Mouse (Mus musculus) cerebellum, postnatal 36 days (tissue): ENCODE measurements around the gene Kcnq1.

Experiments
- DNase-seq, 2 experiments: peaks; one replicate each; pipeline ENCODE4 v3.0.0; 2021 to 2022; ENCODE audit warnings: mixed read lengths in 2 of 2

Kcnq1 gene

GRCm38 (mm10) chr7:143106062-143106461 lies at the start of gene Kcnq1:
Gene Kcnq1 (plus strand): TSS chr7:143106362.
- no peak for DNase-seq

- DNase-seq = no peak
Observed at GRCm38 (mm10) chr7:143057023-143057422, 49.1 kb upstream of the Kcnq1 start.

DNA sequence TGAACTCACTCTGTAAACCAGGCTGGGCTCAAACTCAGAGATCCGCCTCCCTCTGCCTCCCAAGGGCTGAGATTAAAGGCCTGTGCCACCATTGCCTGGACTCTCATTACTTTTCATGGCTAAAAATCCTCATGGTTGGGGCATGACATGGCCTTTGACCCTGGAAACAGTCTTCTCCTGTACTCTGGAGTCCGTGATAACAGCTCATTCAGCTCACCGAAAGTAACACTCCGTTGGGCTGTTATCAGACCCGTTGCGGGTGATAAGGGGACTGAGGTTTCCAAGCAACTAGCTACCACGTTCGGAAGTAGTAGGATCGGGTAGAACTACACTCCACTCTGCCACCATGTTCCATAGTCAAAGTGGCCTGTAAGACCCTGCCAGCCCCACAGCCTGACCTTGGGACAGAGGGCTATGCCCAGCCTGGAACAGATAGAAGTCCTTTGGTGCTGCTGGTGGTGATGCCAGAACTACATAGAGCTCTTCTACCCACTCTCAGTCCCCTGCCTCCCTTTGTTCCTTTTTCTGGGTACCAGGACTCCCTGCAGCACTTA lies 48.4 kb upstream of the Kcnq1 start:
- no peak for DNase-seq

DNA sequence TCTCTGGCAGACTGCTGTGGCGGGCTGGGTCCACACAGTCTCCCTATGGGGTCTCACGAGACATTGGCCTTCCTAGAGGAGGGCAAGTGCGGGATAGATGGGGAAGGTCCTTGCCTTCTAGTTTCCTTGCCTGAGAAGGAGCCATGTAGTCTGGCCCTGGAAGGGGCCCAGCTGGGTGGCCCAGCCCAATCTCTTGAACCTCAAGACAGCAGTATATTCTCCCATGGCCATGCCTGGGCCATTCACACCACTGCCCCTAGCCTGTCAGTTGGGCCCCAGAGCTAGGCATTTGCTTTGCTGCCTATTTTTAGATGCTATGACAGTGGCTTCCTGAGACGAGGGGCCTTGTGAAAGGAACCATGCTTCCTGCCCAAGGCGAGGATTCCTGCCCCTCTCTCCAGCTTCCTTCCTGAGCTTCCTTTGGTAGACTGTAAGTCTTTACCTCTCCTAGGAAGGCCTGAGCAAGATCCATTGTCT lies 47.9 kb upstream of the Kcnq1 start:
- DNase-seq = no peak

DNA sequence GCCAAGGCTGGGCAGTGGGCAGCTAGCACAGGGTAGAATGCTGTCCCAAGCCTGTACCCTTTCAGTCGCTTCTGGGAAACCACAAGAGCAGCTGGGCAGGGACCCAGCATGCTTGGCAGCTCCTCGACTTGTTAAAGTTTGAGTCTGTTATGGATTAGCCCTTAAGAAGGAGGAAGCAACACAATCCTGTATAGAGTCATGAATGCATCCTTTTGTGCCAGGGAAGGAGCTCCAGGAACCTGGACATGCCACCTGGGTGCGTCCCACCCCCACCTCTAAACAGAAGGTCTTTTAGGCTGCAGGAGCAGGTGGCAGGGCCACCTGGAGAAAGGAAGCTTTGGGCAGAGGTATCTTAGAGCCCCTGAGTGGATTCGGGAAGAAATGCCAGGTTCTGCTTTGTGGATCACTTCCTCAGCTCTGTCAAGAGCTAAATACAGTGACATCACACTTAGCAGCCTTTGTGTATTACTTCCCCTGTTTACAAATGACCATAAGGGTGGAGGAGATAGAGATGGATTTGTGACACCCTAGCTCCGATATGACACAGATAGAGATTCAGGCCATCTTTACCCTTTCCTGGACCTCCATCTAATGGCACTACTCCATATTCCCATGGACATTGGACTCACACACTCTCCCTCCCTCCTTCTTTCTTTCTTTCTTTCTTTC lies 46.8 kb upstream of the Kcnq1 start:
- DNase-seq = peak; percentile 63 to 64

GRCm38 (mm10) chr7:143062704-143063103 lies 43.5 kb upstream of the Kcnq1 start:
- peak in 1 of 2 experiments; percentile 3 for DNase-seq

DNA sequence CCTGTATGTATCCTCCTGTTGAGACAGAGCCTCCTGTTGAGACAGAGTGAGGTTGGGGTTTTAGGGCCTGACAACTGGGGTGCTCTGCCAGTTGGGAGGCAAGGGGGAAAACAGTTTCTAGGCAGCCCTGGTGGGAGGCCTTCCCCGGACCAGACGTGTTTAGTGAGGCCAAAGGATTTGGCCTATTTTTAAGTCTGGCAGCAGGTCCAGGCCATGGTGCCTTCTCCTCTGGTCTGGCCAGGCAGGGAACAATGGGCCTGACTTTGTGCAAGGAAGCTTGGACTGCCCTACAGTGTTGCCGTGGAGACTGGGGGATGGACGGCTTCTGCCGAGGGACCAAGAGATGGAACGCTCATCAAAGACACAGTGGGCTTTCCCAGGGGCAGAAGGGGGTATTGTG lies 41.9 kb upstream of the Kcnq1 start:
- no peak for DNase-seq

- peak in 1 of 2 experiments; percentile 4 for DNase-seq
Observed at GRCm38 (mm10) chr7:143065692-143066091, 40.5 kb upstream of the Kcnq1 start.

DNA sequence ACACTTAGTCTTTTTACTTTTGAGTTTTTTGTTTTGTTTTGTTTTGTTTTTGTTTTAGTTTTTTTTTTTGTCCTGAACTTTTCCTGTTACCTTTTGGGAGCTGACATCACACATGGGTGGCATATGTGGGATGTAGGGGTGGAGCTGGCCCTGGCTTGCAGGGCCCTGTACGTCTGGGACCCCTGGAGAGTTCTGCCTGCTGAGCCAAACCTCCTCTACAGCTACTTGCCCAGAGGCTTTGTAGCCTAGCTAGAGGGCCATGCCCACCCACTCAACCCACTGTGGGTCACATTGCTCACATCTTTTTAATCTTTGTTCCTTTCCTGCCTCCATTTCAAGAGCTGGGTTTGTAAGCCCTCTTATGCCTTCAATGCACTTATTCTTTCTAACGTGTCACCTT lies 38.7 kb upstream of the Kcnq1 start:
- peak in 1 of 2 experiments; percentile 9 for DNase-seq

DNA sequence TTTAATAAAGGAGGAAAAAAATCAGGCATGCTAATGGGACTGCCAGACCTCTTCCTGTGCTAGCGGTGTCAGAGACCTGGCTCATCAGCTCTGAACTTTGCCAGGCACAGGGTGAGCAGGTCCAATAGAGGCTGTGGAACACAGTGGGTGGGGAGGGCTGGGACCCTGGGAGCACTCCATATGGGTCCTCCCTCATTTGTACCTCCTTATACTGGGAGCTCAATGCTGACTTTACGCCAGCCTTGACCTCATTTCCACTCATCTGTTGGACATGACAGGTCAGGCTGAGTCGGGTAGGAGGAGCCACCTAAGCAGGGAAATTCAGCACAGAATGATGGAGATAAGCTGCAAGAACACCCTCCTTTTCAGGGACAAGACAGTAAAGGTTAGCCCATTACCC lies 38.3 kb upstream of the Kcnq1 start:
- peak in 1 of 2 experiments; percentile 4 for DNase-seq

GRCm38 (mm10) chr7:143068316-143068881 lies 37.8 kb upstream of the Kcnq1 start:
- peak in 1 of 2 experiments; percentile 65 for DNase-seq

DNA sequence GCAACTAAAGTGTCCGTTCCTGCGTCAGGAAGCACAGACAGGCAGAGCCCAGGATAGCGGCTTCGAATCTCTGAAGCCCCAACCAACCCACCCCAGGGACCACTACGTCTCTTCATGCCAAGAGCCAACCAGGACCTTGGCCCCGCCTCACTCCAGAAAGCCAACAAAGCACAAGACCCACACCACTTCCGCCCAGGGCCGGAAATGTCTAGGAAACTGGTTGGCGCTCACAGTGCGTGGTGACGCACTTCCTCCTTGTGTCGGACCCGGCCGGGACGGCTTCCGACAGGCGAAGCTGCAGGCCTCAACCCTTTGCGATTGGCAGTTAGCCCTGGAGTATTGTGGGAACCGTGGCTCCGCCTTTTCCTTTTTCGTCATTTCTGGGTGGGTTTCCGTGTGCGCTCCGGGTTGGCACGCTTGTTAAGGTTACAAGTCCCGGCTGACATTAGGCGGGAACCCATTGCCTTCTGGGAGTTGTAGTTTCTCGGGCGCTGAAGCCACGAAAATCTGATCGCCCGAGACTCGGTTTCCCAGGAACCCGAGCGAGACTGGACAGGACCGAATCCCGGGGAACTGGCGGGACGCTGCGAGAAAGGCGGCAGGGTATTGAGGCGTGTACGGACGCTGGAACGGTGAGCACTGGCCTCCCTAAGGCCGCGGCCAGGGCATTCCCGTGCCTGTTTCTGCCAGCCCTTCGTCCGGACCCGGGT lies 37.1 kb upstream of the Kcnq1 start, which contains the start of gene Tssc4:
TSS of gene Tssc4 (plus strand) at position 368 of the 710 bp plus-strand sequence.
- peak; percentile 97 for DNase-seq

DNA sequence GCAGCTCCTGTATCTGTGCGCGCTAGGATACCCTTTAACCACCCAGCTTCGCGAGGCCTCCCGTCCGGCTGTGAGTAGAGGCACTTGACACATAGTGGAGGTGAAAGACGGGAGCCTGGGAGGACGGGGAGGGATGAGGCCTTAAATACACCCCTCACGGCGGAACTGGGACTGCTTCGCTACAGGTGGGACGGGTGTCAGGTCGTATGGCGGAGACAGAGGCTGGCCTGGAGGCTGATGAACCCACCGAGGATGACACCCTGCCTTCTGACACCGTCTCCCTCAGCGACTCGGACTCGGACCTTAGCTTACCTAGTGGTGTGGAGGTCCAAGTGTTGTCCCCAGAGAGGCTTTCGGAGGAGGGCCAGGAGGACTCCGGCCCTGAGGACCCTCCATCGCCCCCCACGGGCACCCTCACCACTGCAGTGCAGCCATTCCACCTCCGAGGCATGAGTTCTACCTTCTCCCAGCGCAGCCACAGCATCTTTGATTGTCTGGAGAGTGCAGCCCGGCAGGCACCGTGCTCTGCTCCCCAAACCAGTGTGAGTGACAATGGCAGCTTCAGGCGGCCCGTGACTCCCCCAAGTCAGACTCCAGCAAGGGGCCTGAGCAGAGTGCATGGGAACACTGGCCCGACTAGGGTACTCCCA lies 36.3 kb upstream of the Kcnq1 start:
- DNase-seq = peak in 1 of 2 experiments; percentile 32

GRCm38 (mm10) chr7:143070506-143071070 lies 35.6 kb upstream of the Kcnq1 start:
- DNase-seq = no peak

DNA sequence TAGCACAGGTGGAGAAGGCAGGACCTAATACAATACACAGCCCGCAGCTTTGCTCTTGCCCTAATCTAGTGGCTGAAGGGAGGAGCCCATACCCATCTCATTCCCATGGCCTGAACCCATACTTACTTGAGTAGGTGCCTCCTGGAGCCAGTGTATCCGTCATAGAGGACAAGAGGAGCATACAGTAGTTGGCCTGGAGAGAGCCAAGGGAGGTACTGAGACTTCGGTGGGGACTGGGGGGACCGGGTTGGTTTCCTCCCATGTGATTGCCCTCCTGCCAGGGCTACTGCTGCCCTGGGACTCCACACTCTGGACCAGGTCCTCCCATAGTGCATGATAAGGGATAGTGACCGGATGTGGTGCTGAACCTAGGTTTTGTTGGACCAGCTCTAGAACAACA lies 33.6 kb upstream of the Kcnq1 start:
- DNase-seq = no peak

DNA sequence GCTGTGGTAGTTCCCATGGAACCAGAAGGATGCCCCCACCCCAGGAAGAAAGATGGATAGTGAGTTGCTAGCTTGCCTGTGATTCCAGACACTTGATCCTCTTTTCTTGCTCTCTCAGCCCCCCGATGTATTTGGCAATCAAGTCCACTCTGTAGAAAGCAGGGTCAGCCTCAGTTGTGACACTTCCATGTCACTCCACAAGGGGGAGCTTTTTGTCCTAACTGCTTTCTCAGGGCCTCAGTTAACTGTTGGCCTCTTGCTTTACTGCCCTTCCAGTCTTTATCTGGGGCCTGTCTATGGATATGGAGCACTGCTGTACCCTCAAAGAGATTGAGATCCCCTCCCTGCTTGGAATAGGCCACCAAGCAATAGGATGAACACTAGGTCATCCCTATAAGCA lies 33.1 kb upstream of the Kcnq1 start:
- DNase-seq = peak; percentile 31 to 50

- no peak for DNase-seq
Observed at GRCm38 (mm10) chr7:143075394-143075793, 30.8 kb upstream of the Kcnq1 start.

GRCm38 (mm10) chr7:143077351-143077750 lies 28.8 kb upstream of the Kcnq1 start:
- DNase-seq = no peak

DNA sequence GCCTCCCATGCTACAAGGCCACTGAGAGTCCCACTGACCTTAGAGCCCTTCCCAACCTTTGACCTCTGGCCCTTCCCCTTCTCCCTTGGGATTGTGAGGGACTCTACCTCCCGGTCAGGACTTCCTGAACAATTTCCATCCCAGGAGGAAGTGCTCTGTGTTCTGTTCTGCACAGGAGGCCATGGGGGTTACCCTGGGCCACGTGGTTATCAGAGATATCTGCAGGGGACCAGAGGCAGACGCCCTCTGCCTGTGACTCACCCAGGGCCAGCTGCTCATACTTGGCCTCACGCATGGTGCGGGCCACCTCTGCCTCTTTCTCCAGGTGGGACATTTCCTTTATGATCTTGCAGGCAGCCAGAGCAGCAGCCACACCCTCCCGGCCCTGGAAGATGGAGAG lies 24.1 kb upstream of the Kcnq1 start:
- DNase-seq = no peak

DNA sequence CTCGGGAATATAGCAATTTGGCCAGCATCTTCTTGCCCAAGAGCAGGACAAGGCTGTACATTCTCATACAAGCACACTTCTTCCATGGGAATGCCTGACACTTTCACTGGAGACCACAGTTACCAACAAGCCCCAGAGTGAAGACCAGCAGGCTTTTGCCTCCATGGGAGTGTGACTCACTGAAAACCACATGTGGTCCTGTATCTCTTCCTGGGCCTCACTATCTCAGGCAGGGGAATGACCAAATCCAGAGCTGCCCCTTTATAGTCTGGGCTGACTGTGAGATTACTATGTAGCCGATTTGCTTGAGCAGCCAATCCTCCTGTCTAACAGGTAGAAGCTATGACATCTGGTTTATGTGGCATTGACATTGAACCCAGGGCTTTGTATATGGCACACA lies 22.5 kb upstream of the Kcnq1 start:
- no peak for DNase-seq

DNA sequence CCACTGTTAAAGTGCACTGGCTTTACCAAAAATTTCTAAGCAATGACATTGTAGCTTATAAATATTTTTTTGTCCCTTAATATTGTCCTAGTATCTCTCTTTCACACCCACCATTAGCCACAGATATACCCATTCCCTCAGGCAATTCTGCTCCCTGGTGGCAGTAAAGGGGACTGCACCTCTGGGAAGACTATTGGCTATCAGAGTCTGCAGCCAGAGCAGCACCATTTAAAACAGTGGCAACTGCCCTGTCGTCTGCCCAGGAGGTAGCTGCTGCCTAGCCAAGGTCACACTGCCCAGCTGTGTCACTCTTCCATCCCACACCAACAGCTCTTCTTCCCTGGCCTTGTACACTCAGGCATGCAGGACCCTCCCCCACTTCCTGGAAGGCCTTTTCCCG lies 19.8 kb upstream of the Kcnq1 start:
- peak; percentile 71 to 75 for DNase-seq

- peak in 1 of 2 experiments; percentile 28 for DNase-seq
Observed at GRCm38 (mm10) chr7:143087070-143087579, 19.0 kb upstream of the Kcnq1 start.
